Mouse (Mus musculus): ENCODE data around the gene Ubac2.

The Ubac2 gene

DNA sequence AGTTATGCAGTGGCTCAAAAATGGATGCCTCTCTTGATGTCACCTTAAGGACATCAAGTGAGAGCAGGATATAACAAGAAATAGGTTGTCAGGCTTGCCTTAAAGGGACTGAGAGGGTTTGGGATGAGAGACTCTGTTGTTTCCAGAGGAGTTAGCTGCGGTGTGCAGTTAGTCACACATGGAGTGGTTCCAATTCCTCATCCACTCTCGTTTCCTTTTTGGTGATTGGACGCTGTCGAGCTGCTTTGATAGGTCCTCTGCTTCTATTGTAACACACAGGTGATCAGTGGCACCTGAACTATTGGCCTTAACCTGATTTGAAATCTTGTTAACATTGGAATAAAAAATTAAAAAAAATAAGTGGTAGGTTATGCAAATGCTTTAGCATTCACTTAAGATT lies 44.3 kb downstream of the Ubac2 start:
- DNase-seq (ENCODE audit: extremely low spot score, low spot score) = no peak

DNA sequence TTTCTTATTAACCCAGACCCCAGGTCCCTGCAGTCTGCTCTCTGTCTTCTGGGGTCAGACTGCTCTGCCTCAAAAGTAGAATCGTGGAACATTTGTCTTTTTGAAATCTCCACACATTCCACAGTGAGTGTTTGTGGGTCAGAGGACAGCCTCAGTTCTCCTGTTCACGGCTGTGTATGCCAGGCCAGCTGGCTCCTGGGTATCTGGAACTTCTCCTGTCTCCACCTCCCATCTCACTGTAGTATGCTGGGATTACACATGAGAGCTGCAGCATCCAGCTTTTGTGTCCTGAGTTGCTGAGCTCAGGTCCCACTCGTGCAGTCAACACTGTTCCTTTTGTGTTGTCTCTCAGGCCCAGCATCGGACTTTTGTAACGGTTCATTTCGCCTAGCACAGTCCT lies 46.5 kb downstream of the Ubac2 start:
- no peak for DNase-seq (ENCODE audit: extremely low spot score, low spot score)

- no peak for DNase-seq (ENCODE audit: extremely low spot score, low spot score)
These were observed 48.5 kb downstream of the Ubac2 start for GRCm38 (mm10) chr14:121926901-121927300.

- DNase-seq (ENCODE audit: extremely low spot score, low spot score) = no peak
These were observed 49.0 kb downstream of the Ubac2 start for GRCm38 (mm10) chr14:121927451-121927850.

DNA sequence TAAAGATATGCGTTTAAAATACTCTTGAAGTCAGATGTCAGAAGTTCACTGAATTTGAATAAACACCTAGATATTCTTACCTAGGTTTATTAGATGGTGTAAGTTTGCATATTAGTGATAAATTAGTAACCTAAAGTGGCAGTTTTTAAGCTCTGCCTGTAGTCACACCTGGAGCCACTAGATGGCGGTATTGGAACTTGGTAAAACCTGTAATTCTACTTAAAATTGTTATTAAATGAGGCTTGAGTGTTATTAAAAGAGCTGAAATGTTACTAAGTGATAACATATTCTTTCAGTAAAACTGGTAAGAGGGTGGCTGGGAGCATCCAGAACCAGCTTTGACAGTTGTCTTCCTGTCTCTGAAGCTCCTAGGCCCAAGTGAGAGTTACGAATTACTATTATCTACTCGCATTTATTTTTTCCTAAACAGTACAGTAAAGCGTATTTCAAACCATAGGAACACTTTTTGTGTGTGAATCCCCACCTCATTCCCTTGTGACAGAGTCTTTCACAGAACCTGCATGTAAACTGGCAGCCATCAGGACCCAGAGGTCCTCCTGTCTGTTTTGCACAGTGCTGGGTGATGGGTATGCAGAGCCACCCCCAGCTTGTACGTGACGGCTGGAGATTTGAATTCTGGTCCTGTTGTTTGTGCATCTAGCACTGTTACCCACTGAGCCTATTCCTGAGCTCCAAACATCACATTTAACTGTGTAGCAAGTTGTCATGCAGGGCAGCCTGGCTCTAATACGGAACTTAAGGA lies 50.1 kb downstream of the Ubac2 start:
- peak; percentile 47 for DNase-seq (ENCODE audit: extremely low spot score, low spot score)

DNA sequence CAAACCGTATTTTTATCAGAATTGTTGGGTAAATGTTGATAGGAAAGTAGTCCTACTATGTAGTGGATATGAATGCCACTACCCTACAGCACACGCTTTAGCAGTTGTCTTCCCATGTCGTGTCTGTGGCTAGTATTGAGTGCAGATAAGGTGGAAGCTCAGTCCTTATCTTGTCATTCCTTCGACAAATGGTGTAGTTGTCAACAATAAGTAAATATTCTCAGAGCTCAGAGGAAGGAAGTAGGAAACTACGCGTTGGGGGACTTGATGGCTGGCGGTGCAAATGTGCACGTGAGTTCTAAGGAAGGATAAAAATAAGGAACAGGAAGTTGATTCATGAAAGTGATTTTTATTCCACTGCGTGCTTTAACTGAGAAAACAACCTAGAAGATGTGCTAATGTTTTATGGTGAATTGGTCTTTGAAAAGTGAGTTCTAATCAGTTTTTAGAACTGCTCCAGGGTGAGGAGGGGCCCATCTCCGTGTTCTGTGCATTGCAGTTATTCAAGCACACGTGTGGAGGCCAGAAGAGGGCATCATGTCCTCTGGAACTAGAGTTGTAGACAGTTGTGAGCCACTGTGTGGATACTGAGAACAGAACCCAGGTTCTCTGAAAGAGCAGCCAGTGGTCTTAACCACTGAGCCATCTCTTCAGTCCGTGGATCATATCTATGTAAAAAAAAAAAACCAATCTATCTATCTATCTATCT lies 51.0 kb downstream of the Ubac2 start:
- DNase-seq (ENCODE audit: extremely low spot score, low spot score) = no peak

- DNase-seq (ENCODE audit: extremely low spot score, low spot score) = no peak
These were observed 52.4 kb downstream of the Ubac2 start for GRCm38 (mm10) chr14:121930731-121931383.

DNA sequence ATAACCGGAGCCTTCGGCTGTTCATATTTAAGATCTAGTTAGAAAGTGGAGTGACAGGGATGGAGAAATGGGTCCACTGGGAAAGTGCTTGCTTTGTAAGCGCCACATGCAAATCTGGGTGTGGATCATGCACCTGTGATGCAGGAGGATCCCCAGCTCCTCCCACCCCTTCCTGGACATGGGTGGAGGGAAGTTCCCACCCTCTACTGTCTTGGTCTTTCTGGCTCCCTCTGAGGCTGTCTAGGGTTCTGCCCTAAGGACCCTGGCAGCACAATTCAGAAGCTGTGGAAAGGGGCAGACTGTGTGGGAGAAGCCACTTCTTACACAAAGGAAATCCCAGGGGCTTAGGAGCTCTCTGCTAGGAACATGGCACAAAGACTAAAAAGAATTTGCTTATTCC lies 53.2 kb downstream of the Ubac2 start:
- no peak for DNase-seq (ENCODE audit: extremely low spot score, low spot score)

DNA sequence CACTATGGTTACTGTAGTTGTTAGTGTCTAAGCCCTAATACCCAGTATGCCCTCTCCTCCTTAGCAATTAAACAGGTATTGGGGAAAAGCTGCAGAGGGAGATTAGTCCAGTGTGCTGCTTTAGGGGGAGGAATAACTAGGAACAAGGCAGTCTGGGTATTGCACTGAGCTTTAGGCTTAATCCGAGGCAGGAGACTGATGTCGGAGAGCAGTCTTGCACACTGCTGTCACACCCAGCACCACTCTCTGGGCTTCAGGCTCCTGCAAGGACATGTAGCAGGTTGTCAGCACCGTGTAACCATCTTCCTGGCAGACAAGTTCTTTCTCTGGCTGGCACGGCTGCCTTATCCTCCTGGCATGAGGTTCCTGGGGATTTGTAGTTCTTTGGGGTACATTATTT lies 53.8 kb downstream of the Ubac2 start:
- DNase-seq (ENCODE audit: extremely low spot score, low spot score) = no peak

GRCm38 (mm10) chr14:121933906-121934596 lies 55.6 kb downstream of the Ubac2 start:
- no peak for DNase-seq (ENCODE audit: extremely low spot score, low spot score)

DNA sequence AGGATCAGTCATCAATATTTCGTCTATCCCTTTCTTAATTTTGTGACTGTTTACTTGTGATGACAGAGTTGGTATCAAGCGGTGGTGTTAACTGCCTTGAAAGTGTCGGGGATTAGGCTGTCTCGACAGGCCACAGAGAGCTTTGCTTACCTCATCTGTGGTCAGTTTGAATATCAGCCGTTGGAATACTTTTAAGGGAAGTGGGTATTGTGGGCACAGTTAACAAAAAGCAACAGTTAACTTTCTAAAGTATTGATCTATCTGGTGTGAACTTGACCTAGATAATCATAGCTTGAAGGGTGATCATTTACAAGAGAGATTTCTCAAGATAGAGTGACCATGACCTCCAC lies 56.2 kb downstream of the Ubac2 start:
- no peak for DNase-seq (ENCODE audit: extremely low spot score, low spot score)

GRCm38 (mm10) chr14:121936356-121936755 lies 57.9 kb downstream of the Ubac2 start:
- no peak for DNase-seq (ENCODE audit: extremely low spot score, low spot score)

GRCm38 (mm10) chr14:121936856-121937255 lies 58.4 kb downstream of the Ubac2 start:
- DNase-seq (ENCODE audit: extremely low spot score, low spot score) = no peak

DNA sequence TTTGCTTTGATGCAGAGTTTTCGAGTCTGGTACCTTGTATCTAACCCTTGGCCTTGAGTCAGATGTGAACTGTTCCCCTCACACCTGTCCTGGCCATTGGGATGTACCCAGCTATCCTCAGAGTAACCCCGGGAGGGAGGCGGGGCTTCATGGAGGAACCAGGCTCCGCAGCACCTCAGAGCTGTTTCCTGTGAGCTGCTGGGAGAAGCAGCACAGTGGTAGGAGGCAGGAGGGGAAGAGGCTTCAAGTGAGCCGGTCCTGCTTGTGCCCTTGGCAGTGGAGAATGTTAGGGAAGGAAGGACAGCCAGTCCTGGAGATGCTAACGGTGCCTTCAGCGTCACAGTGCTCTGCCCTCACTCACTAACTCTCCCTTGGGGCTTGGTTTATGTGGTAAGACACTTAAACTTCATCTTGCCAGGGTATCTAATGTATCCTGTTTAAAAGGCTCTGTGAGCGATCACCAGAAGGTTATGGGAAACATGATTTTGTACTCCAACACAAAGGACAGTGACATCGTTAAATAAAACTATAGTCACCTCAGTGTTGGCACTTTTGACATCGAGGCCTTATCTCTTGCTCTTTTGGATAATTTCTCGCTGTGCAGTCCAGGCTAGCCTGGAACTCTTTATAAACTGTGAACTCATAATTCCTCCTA lies 59.3 kb downstream of the Ubac2 start:
- no peak for DNase-seq (ENCODE audit: extremely low spot score, low spot score)

GRCm38 (mm10) chr14:121938256-121939191 lies 60.1 kb downstream of the Ubac2 start:
- DNase-seq (ENCODE audit: extremely low spot score, low spot score) = no peak

DNA sequence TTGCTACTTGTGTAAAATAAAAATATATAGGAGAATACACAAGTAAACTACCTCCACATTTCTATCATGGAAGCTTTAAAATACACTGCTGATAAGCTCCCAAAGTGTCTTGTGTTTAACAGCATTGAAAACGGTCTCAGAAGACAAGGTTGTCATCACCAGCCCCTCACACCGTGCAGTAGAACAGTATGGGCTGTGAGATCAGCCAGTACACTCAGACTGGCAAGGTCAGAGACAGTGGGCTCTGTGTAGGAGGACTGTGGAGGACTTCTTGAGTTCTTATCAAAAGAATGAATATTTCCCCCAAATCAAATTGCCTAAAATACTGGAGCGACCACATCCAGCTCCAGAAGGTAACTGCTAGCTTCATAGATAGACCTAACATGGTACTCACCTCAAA lies 61.2 kb downstream of the Ubac2 start:
- no peak for DNase-seq (ENCODE audit: extremely low spot score, low spot score)

DNA sequence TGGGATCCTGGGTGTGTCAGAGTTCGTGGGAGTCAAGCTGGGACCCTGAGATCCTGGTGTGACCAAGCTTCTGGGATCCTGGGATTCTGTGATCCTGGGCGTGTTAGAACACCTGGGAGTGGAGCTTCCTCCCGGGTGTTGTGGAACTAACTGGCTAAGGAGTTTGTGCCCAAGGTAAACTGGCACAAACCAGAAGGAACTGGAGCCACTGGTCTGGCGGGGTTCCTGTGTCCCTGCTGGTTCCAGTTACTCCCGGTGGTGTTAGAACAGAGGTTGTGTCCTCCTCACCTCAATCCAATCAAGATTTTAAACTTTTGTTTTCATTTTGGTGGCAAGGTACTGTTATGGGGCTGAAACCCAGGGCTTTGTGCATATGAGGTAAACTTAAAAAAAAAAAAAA lies 67.7 kb downstream of the Ubac2 start:
- DNase-seq (ENCODE audit: extremely low spot score, low spot score) = no peak

DNA sequence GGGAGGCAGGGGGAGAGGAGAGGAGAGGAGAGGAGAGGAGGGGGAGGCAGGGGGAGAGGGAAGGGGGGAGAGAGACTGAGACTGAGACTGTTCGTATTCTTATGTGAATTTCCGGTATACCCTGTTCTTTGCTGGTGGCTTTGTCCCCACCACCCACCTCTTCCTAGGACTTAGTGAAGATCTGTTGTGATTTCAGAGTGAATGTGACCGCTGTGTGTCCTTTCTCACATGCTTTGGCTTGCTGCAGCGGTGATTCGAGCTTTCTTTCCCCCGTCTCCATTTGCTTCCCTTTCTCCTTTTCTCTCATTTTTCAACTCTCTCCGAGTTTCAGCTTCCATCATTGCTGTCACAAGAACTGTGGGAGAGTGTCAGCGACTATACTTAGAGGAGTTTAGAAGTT lies 68.3 kb downstream of the Ubac2 start:
- no peak for DNase-seq (ENCODE audit: extremely low spot score, low spot score)

DNA sequence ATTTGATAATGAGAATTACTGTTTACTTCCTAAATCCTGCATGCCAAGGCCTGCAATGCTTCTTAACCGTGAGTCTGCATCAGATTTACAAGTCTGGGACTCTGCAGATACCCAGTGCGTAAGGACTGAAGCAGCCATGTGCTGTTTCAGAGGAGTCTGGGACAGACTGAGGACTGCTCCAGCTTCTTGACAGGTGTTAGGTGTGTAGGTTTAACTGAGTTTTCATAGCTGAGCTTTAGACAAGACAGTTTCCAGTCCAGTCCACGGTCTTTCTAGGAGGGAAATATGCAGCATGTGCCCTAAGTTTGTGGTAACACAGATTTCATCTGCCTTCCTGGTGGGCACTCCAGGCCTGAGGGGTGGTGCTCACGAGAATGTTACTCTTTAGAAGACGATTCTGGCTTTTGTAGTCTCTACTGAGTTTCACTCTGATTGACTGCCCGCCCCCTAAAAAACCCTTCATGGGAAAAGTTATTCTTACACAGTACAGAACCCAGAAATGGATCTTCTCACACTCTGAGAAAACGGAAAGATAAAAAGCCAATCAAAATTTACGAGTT lies 68.9 kb downstream of the Ubac2 start:
- no peak for DNase-seq (ENCODE audit: extremely low spot score, low spot score)

GRCm38 (mm10) chr14:121947966-121948365 lies 69.5 kb downstream of the Ubac2 start:
- DNase-seq (ENCODE audit: extremely low spot score, low spot score) = no peak
